Mouse (Mus musculus) 3T3-L1 (cell line): ENCODE measurements at regions not wholly inside any gene's neighbourhood (a gene's known extent, or its start where the extent isn't known, plus 50 kb on each side); places are given as distances from the start of the nearest gene placed in this dataset.

Experiments used
- DNase-seq: peaks from one replicate; pipeline ENCODE4 v3.0.0-alpha.2; 2015; ENCODE audit warnings: low read depth, low spot score

- peak; percentile 67 for DNase-seq
These were observed 157.5 kb upstream of the Rpl34 start for GRCm38 (mm10) chr3:130887540-130888312.

GRCm38 (mm10) chr3:130885974-130886373 is 155.8 kb upstream of the Rpl34 start:
- peak; percentile 90 for DNase-seq

GRCm38 (mm10) chr3:130884393-130884792 is 154.2 kb upstream of the Rpl34 start:
- no peak for DNase-seq

DNA sequence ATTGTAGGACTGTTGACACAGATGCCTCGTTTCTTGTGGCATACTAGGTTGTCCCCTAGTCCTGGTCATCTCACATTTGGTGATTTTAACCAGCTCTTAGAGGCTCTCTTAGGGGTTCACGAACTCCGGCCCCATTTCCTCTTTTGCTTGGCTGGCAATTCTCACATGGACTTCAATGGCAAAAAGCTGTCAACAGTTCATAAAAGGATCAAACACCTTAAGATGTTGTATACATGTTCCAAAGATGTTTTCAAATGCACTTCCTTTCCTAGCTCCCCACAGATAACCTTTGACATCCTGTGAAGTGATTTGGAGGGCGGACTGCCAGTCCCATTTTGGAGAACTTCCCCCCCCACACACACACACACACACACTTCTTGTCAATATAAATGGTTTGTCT is 153.7 kb upstream of the Rpl34 start:
- no peak for DNase-seq

DNA sequence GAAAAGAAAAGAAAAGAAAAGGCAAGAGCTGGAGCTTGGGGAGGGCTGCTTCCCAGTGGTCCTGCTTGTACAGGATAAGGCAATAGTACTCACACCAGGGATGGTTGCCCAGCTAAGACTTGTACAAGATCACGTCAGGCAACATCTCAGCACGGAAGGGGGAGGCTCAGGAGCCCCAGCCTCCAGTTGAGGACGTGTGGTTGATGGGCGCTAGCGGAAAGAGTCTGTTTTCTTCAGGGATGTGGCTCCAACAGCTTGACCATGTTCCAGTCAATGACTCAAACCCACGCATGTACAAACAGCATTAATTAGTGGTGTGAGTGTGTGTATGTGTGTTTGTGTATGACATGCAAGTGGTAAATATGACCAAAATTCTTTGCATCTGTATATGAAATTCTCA is 153.1 kb upstream of the Rpl34 start:
- DNase-seq, result no peak

GRCm38 (mm10) chr3:130880482-130880881 is 150.3 kb upstream of the Rpl34 start:
- no peak for DNase-seq

GRCm38 (mm10) chr3:130879463-130879862 is 149.3 kb upstream of the Rpl34 start:
- no peak for DNase-seq

- no peak for DNase-seq
These were observed 148.6 kb upstream of the Rpl34 start for GRCm38 (mm10) chr3:130878834-130879233.

DNA sequence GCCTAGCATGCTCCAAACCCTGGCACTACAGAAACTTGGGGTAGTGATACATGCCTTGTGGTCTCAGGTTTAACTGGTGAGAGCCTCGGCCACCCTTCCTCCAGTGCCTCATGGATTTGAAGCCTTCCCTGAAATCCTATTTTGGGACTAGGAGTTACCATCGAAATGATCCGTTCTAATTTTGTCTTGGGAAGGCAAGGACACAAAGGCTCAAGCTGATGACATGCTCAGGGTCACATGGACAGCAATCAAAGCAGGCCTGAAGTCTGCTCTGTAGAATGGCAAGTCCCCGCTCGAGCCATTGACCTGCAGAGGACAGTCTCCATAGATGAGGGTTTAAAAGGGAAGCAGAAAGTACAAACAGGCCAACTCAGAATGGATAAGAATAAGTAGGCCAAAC is 147.8 kb upstream of the Rpl34 start:
- no peak for DNase-seq

GRCm38 (mm10) chr3:130873745-130874144 is 143.5 kb upstream of the Rpl34 start:
- no peak for DNase-seq

DNA sequence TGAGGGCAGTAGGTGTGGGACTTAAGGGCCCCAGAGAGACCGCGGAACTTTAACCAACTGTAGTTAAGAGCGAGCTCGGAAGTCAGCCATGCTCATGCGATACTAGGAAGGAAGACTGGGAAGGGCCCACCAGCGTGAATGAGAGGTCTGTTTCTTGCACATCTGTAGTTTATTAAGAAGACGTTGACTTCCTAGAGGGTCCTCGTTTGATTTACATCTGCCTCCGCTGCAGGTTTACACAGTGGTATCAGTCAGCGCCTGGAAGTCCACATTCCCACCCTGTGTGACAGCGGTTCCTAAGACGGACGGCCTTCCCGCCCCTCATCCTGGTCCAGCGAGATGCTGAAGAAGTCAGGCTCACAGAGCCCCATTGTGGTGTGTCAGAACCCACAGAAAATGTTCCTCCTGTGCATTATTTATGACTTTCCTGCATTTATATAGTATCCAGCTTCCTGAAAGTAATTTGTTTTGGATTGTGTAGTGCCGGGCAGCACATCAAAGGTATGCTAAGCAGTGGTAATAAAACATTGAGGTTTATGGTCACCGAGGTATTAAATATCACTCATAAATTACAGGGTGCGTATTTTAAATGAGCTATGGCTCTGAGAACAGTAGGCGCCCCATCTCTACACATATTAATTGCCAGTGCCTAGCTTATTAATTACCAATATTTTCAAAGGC is 136.9 kb upstream of the Rpl34 start:
- no peak for DNase-seq

DNA sequence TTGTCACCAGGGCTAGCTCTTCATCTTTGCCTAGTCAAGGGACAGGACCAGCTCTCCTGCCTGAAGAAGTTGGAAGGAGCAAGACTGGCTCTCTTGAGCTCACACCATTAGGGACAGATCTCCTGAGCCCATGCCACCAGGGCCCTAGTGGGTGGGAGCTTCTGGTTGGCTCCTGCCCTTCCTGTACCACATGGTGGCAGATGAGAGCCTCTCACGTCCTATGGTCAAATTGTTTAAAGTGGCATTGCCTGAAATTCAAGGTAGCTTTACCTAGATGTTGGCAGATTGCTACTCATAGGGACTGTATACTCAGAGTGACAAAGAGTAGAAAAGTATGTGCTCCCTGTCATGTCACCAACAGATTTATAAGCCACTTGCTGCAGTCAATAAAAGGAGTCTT is 134.6 kb upstream of the Rpl34 start:
- DNase-seq, result no peak

DNA sequence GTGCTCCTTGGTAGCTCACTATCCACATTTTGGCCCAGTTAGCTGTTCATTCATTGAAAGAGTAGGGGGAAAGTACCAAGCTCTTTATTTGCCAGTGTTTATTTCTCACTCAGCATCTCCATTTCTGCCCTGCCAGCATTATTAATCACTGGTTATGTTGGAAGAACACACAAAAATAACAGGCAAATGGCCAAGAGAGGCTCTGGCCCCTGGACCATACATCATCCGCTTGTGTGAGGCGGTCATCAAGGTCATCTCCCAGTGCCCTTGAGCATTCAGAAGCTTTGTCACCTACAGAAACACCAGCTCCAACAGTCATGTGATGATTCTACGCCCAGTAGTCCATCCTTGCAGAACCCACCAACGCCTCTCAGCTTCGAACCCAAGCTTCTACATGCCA is 133.2 kb upstream of the Rpl34 start:
- DNase-seq, result peak; percentile 33

GRCm38 (mm10) chr3:130860315-130860714 is 130.1 kb upstream of the Rpl34 start:
- DNase-seq, result no peak

- DNase-seq, result no peak
These were observed 123.7 kb upstream of the Rpl34 start for GRCm38 (mm10) chr3:130853866-130854265.

- DNase-seq, result peak; percentile 32
These were observed 120.6 kb upstream of the Rpl34 start for GRCm38 (mm10) chr3:130850766-130851308.

DNA sequence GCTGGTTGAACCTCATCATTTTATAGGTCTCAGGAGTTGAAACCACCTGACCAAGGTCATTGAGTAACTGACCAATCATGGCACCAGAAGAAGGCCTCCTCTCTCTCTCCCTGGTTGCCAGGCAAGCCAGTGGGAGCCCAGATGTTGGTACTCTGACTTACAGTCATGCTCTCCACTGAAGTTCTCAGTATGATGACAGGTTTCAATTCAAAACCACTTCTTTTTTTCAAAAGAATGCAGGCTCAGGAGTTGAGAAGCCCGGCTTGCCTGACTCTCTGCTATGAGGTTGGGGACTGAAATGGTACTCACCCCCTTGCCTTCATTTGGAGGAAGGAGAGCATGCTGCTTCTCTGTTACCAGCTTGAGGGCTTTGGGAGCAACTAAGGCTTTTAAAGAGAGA is 111.6 kb upstream of the Rpl34 start:
- no peak for DNase-seq

- DNase-seq, result no peak
These were observed 109.8 kb upstream of the Rpl34 start for GRCm38 (mm10) chr3:130839924-130840440.

- no peak for DNase-seq
These were observed 108.6 kb upstream of the Rpl34 start for GRCm38 (mm10) chr3:130838626-130839422.

DNA sequence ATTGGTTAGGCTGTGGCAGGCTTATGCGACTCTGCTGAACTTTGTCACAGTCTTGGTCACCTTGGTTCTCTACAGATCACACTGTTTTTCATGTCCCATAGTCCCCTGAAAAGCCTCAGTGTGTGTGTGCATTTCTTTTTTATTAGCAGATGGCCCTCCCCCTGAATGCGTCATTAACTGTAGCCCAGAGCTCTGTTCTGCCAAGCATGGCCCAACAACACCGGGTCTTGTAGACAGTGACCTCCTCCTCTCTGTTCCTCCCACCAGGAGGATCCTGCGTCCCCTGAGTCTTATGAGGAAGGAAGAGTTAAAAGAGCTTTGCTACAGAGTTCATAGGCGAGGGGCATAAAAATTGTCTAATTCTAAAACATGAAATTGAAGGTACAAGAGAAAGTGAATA is 103.5 kb upstream of the Rpl34 start:
- no peak for DNase-seq

DNA sequence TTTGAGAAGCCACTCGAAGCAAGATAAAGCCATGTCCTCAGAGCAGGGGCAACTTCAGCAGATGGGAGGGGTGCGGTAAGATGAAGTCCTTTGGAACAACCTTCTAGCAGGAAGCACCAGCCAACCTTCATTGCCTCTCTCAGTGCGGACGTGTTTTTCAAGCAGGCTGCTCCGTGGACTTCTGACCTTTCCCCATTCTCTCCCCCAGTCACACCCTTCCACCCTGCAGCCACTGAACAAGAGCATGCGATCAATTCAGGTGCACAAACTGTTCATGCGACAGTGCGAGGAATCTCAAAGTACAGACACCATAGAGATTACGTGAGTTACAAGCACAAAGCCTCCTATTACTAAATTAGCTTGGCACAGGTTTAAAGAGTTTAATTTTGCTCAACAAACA is 102.9 kb upstream of the Rpl34 start:
- DNase-seq, result no peak

- DNase-seq, result no peak
These were observed 101.6 kb upstream of the Rpl34 start for GRCm38 (mm10) chr3:130831788-130832187.
